Mouse (Mus musculus) layer of hippocampus, adult 8-10 months (tissue): ENCODE measurements around the gene Igflr1. TPM values are rescaled to one million over a fixed set of nuclear protein-coding genes. Genes with fewer than 3 reads are reported as not detected.

ENCODE experiments used
- DNase-seq, 2 experiments: peaks; one replicate each; pipeline ENCODE4 v3.0.0; 2022; ENCODE audit warnings: low spot score in 2 of 2
- total RNA-seq, 4 experiments: library from RNA; stranded (reverse); gene quantifications; 2 replicates each; pipeline ENCODE4 v1.2.4; 2022

The Igflr1 gene
- total RNA-seq, 4 experiments from 2014 or later, result 4.0 to 5.7 (median 4.6) TPM

GRCm38 (mm10) chr7:30588676-30589434 lies 23.6 kb downstream of the Igflr1 start, which contains the start of gene Kmt2b:
Kmt2b (minus strand) TSS chr7:30588726.
- DNase-seq, result peak; percentile 96

DNA sequence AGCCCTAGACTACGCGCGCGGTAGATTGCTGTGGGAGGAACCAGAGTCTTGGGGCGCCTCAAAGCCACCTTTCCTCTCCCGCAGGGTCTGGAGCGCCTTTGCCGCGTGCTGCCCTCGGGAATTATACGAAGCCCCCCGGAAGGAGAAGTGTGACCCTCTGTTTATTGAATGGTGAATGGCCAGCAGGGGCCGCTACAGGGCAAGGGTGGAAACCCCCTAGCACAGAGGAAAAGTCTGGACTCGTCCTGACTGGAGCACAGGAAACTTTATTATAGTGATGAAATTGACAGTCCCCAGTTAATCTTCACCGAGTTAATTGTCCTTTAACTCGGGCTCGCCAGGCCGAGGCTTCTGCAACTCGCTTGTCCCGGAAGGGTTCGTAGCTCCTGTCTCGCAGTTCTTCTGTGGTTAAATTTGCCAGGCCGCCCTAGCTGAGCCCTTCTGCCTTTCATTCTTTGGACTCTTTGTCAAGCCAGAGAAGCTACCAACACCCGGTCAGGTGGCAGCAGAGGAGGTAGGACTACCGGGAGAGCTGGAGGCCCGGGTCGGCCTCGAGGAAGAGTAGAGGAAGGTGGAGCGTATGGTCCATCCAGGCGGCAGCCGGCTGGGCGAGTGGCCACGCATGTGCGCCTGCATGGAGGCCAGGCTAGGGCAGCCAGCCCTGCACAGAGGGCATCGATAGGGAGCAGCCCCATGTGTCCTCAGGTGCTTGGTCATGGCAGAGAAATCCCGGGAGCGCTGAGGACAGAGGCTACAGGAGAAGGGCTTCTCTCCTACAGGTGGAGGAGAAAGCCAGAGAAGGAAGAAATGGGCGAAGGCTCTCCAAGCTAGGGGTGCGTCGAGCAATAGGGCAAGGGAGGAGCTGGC lies 24.4 kb downstream of the Igflr1 start:
- peak; percentile 70 to 79 for DNase-seq

DNA sequence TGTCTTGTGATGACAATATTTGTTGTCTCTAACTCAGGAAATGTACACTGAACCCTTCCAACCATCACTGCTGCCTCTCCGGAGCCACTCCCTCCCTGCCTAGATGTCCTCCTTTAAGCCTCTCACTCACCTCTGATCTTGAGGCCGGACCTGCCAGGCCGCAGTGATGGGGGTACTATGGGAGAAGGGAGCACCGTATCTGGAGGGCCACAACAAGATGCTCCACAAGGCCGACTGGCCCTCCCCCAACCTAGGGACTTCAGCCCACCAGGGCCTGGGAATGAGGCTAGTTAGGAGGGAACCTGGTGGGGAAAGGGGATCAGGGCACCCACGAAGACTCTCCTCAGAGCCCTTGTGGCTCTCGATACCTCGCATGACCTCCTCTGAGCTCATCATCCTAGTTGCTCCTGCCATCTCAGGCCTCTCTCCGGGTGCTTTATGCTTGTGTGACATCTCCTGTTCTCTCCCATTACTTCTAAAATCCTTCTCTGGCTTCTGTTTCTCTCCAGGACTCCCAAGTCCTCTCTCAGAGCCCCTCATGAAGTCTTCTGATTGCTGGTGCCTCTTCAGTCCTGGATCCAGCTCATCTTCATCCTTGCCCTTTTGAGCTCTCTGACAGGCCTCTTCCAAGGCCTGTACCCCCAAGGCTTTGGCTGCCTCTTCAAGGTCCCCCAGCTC lies 25.8 kb downstream of the Igflr1 start:
- DNase-seq, result no peak

GRCm38 (mm10) chr7:30591605-30591951 lies 26.4 kb downstream of the Igflr1 start:
- DNase-seq, result no peak

- DNase-seq, result no peak
These were observed 27.7 kb downstream of the Igflr1 start for GRCm38 (mm10) chr7:30592772-30593423.

DNA sequence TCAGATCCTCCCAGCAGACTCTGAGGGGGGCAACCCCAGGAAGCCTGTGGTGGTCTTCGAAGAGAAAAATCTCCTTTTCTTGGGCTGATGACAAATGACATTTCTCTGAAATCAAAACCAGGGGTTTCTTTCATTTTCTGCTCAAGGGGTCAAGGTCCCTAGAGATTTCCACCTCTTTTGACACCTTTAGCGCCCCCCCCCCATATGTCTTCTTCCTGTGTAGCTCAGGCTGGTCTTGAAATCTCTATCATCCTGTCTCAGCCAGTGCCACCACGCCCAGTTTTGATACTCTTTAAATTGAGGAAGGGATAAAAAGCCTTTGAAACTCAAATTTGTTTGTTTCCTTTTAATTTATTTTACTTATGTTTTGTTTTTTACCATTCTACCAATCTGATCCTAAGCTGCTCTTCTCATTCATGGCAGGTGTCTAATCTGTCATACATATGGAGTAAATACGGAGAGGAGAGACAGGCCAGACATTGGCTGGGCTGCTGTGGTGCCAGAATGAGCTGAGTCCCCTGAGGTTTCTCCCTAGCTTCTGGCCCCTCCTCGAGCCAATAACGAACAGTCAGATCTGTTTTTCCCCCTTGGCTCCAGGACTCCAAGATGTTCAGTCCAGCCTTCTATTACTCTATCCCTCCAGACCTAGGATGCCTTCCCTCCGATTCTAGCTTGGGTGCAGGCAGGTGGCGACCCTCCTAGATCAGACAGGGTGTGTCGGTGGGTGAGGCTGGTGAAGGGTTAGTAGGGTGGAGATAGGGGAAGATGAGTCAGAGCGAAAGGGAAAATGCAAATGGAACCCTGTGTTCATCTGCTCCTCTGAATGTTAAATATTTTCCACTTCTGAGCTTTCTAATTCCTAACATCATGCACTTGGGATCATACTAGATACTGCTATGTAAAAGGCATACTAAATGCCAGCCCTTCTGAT lies 28.6 kb downstream of the Igflr1 start:
- DNase-seq, result no peak

- DNase-seq, result no peak
These were observed 29.3 kb downstream of the Igflr1 start for GRCm38 (mm10) chr7:30594510-30595024.

- no peak for DNase-seq
These were observed 30.9 kb downstream of the Igflr1 start for GRCm38 (mm10) chr7:30596093-30596492.

DNA sequence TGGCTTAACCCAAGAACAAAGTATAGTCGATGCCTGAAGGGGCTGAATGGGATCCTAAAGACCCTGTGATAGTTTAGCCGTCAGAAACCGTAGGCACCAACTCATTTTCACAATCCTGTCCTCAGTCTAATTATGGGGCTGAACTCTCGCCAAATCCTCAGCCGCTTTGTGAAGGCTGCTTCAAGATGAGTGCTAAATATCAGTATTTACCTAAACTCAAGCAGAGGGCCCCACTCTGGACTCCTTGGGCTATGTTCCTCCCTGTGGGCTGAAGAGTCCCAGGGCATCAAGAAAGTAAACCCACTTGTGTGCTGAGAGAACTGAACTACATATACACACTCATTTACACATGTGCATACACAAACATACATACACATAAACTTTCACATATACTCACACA lies 31.6 kb downstream of the Igflr1 start:
- DNase-seq, result no peak

- DNase-seq, result no peak
These were observed 33.6 kb downstream of the Igflr1 start, which contains the start of gene Zbtb32 for GRCm38 (mm10) chr7:30598786-30599185. Zbtb32 (minus strand) TSS chr7:30598909.

DNA sequence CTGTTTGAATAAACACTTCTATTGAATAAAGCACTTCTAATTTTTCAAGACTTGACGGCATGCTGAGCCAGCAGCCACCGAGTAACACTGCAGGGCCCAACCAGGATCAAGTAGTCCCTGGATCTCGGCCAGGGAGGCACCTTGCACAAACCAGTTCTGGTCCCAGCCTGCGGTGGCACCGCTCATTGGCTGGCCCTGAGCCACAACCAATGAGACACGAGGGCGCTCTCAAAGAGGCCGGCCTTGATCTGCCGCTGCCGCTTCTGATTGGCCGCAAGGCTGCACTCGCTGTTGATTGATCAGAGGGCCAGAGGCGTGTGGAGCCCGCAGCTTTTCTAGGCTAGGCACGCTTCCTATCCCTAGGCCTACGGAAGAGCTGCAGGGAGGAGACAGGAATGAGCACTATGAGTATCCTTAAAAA lies 34.7 kb downstream of the Igflr1 start:
- DNase-seq, result peak; percentile 92 to 94

DNA sequence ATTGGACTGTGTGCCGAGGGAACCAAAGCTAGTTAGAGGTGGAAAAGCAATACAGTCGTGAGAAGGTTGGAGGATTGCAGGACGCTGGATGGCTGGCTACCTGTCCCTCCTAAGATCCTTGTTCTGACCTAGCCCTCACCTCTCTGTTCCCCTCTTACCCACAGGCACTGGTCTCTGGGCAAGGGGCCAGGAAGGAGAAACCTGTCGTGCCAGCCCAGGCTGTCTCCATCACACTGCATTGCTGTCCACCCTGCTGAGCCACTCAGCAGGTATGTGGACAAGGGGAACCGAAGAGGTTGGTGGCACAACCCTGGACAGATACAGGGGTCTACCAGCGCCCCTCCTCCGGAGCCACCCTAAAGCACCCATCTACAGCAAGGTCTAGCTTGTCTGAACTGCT lies 35.4 kb downstream of the Igflr1 start:
- no peak for DNase-seq

DNA sequence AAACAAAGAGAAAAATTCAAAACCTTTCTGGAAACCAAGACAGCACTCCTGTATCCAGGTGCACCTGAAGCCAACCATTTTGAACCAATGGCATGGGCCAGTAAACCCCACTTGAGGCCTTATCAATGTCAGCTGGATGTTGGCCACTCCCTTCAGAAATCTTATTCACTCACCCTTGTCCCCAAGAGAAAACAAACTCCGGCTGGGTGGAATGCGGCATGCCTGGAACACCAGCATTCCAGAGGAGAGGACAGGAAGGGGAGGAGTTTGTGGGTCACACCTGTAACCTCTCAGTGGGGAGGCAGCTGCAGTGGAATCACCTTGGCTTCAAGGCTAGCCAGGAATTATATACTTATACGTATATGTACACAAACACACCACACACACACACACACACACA lies 37.4 kb downstream of the Igflr1 start:
- no peak for DNase-seq

- no peak for DNase-seq
These were observed 39.2 kb downstream of the Igflr1 start for GRCm38 (mm10) chr7:30604424-30604823.

GRCm38 (mm10) chr7:30604944-30605343 lies 39.7 kb downstream of the Igflr1 start:
- no peak for DNase-seq

GRCm38 (mm10) chr7:30607706-30608309 lies 42.6 kb downstream of the Igflr1 start:
- no peak for DNase-seq

DNA sequence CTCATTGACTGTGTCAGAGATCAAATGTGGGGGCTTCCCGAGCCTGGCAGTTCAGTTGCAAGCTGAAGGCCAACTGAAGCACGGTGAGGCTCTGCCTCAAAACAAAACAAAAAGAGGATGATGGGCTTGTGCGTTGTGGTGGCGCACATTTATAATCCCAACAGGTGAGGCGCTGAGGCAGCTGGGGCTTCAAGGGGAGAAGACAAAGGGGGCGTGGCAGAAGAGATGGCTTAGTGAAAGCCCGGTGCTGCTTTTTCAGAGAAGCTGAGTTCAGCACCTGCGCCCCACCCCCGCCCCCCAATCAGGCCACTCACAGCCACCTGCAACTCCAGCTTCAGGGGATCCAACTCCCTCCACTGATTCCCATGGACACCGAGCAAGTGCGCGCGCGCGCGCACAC lies 43.2 kb downstream of the Igflr1 start:
- DNase-seq, result no peak

DNA sequence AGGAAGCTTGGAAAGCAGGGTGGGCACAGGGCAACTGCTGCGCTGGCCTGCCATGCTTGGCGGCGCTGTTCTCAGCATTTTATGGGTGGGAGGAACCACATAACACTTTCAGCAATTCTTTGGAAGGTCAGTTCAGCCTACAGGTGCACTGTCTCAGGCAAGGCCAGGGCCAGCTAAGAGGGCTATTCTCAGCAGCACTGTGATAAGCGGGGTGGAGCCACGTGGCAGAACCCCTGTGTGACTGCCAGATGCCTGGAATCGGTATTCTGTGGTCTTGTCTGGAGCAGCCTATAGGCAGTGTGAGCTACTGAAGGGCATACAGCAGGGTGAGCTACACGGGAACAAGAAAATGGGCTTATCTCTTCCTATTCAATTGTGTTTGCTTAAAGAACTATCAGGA lies 44.8 kb downstream of the Igflr1 start:
- no peak for DNase-seq

DNA sequence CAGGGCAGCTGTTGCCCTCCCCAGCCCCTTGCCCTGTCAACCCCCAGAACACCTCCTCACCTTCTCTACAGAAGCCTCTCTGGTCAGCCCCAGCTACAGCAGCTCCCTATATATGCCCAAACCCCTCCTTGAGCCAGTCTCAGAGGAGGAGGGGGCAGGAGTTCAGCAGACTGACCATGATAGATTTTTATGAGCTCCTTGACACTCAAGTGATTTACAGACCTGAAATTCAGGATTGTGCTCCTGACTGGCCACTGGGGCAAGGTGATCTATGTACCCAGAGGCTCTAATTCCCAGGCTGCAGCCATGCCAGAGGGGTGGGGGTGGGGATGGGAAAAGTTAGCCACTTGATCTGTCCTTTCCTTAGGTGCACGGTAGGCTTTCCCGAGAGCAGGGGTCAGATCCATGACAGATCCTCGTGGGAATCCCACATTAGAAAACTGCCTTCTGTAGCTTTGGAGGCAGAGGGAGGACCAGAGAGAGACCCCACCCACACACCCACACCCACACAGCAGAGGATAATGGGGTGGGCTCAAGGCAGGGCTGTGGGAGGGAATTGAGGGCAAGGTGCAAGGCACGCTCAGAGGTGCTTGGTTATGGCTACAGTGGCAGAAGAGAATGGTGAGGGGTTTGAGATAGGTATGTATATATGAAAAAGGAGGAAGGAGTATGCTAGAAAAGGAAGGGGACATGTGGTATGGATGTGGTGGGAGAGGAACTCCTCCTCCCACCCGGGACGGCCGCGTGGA lies 47.6 kb downstream of the Igflr1 start, which contains the start of gene Upk1a:
Upk1a (minus strand) TSS at position 194 of the 749 bp plus-strand sequence.
- DNase-seq, result no peak
